Comparison of ENCODE assay signal across 8 mouse cellular contexts in genomic region chr1:176813292-176814035, GRCm38 (mm10). TPM values are rescaled to one million over a fixed set of nuclear protein-coding genes. Genes with fewer than 3 reads are reported as not detected.
A peak's percentile ranks its signal among the peaks of the same experiment; 100 is the strongest.
DNase-seq lines count a peak whose midpoint lies in the region; ATAC-seq and TF ChIP-seq lines count a peak whose summit lies in the region.

No protein-coding gene starts in this region.

- H3K4me2 ChIP-seq in forebrain, embryonic 12.5 days = peak overlapping the region; percentile 68
- peak overlapping the region; percentile 75 for H3K4me2 ChIP-seq in heart, postnatal 0 days (ENCODE audit: low read depth, low read length)
- peak overlapping the region; percentile 65 for H3K4me2 ChIP-seq in lung, embryonic 15.5 days

- no peaks in the 10 kb centered on the region for H3K27me3 ChIP-seq in E14TG2a.4 (ENCODE audit: insufficient read depth, low read length)
- H3K27me3 ChIP-seq in forebrain, embryonic 12.5 days = no peaks in the 10 kb centered on the region
- no peaks in the 10 kb centered on the region for H3K27me3 ChIP-seq in heart, postnatal 0 days (ENCODE audit: control insufficient read depth, insufficient read depth, low read length)
- no peaks in the 10 kb centered on the region for H3K27me3 ChIP-seq in lung, embryonic 15.5 days

- TF ChIP-seq POLR2A in olfactory bulb, adult 2 months (IDR thresholded peaks at IDR 0.05; ENCODE audit: insufficient read depth, low read depth, low read length) = no peak

- TF ChIP-seq CTCF in E14TG2a.4 (conservative IDR thresholded peaks at IDR 0.05; ENCODE audit: low read length) = no peak
- no peak for TF ChIP-seq CTCF in heart, postnatal 0 days (IDR thresholded peaks at IDR 0.05; ENCODE audit: low read depth)
- TF ChIP-seq CTCF in olfactory bulb, adult 2 months (IDR thresholded peaks at IDR 0.05; ENCODE audit: insufficient read depth, low read depth, low read length) = no peak

- no peak for TF ChIP-seq EP300 in heart, postnatal 0 days (IDR thresholded peaks at IDR 0.05; ENCODE audit: low read depth)

- H3K4me1 ChIP-seq in E14TG2a.4 (replicated peaks; ENCODE audit: low read depth, low read length) = peaks cover 33% of the 10 kb centered on the region
- H3K4me1 ChIP-seq in forebrain, embryonic 12.5 days = peaks cover 26% of the 10 kb centered on the region
- H3K4me1 ChIP-seq in heart, postnatal 0 days (ENCODE audit: control insufficient read depth, insufficient read depth) = peaks cover 15% of the 10 kb centered on the region
- H3K4me1 ChIP-seq in lung, embryonic 15.5 days = peaks cover 9% of the 10 kb centered on the region
- peaks cover 3% of the 10 kb centered on the region; the same call in 1 of the 2 replicates for H3K4me1 ChIP-seq in olfactory bulb, adult 2 months (ENCODE audit: control insufficient read depth, insufficient read depth, low read length)

- peak overlapping the region; percentile 96 for H3K4me3 ChIP-seq in E14TG2a.4 (replicated peaks; ENCODE audit: low read length)
- H3K4me3 ChIP-seq in forebrain, embryonic 12.5 days (replicated peaks) = peak overlapping the region; percentile 84
- H3K4me3 ChIP-seq in heart, postnatal 0 days (ENCODE audit: low read depth, low read length) = peak overlapping the region; percentile 99
- H3K4me3 ChIP-seq in lung, embryonic 15.5 days = peak overlapping the region; percentile 91
- peak overlapping the region; percentile 90 for H3K4me3 ChIP-seq in olfactory bulb, adult 2 months (ENCODE audit: insufficient read depth, low read depth, low read length)

- ATAC-seq in forebrain, embryonic 12.5 days (ENCODE audit: low FRiP score) = peak; percentile 68
- peak; percentile 51 for ATAC-seq in heart, postnatal 0 days (ENCODE audit: insufficient read depth, low read depth)
- ATAC-seq in lung, embryonic 15.5 days (ENCODE audit: borderline replicate concordance, extremely low read depth, low FRiP score, low TSS enrichment) = peak; percentile 58

- peak; percentile 44 for DNase-seq in c-Kit-positive CD71-positive TER-119-positive erythroid progenitor cells, embryonic 14.5 days (ENCODE audit: low spot score)
- peak; percentile 56 for DNase-seq in heart, postnatal 0 days (ENCODE audit: low spot score)
- peak; percentile 75 to 82 for DNase-seq in layer of hippocampus, adult 18-20 months (ENCODE audit: low spot score in 2 of 2)
- peak; percentile 75 for DNase-seq in testis, postnatal 14 days (ENCODE audit: low spot score)

- H3K9ac ChIP-seq in forebrain, embryonic 12.5 days = peak overlapping the region; percentile 91
- H3K9ac ChIP-seq in heart, postnatal 0 days (replicated peaks; ENCODE audit: low read depth, low read length) = peak overlapping the region; percentile 95
- peak overlapping the region; percentile 87 for H3K9ac ChIP-seq in lung, embryonic 15.5 days

- H3K27ac ChIP-seq in forebrain, embryonic 12.5 days = peak overlapping the region; percentile 100
- peak overlapping the region; percentile 95 for H3K27ac ChIP-seq in heart, postnatal 0 days (ENCODE audit: low read depth)
- H3K27ac ChIP-seq in lung, embryonic 15.5 days = peak overlapping the region; percentile 97
- H3K27ac ChIP-seq in olfactory bulb, adult 2 months (ENCODE audit: insufficient read depth, low read depth, low read length) = peak overlapping the region; percentile 91

- H3K36me3 ChIP-seq in E14TG2a.4 (ENCODE audit: insufficient read depth, low read length) = no peaks in the 10 kb centered on the region
- no peaks in the 10 kb centered on the region for H3K36me3 ChIP-seq in forebrain, embryonic 12.5 days (replicated peaks)
- H3K36me3 ChIP-seq in heart, postnatal 0 days (replicated peaks; ENCODE audit: control insufficient read depth, insufficient read depth, low read length) = no peaks in the 10 kb centered on the region
- no peaks in the 10 kb centered on the region for H3K36me3 ChIP-seq in lung, embryonic 15.5 days

- no peaks in the 10 kb centered on the region for H3K9me3 ChIP-seq in E14TG2a.4 (ENCODE audit: low read length)
- H3K9me3 ChIP-seq in forebrain, embryonic 12.5 days = no peaks in the 10 kb centered on the region
- no peaks in the 10 kb centered on the region for H3K9me3 ChIP-seq in heart, postnatal 0 days (replicated peaks; ENCODE audit: control insufficient read depth, low read length)
- no peaks in the 10 kb centered on the region for H3K9me3 ChIP-seq in lung, embryonic 15.5 days

- 0% methylated on average over 67 of the region's 75 CpGs for WGBS in forebrain, embryonic 12.5 days
- WGBS in heart, postnatal 0 days = under 1% methylated on average over 56 of the region's 75 CpGs
- WGBS in lung, embryonic 15.5 days = under 1% methylated on average over 50 of the region's 75 CpGs
- under 1% methylated on average over 67 of the region's 75 CpGs for WGBS in olfactory bulb, adult 2 months

RNA-seq across cellular contexts. Expression of gene Cep170, which starts 0.4 kb away (rescaled TPM):
- 104 and 108 TPM in 2 replicates for polyA plus RNA-seq in forebrain, embryonic 12.5 days (2016; fragmentation: Nextera tagmentation; extraction: Ambion mirVana)
- total RNA-seq in heart, postnatal 0 days (2014; rRNA removed; ENCODE audit: low replicate concordance) = 18.8 and 34.7 TPM in 2 replicates
- polyA plus RNA-seq in heart, postnatal 0 days (2015; fragmentation: Nextera tagmentation; extraction: Ambion mirVana) = 7.1 and 8.5 TPM in 2 replicates
- total RNA-seq in layer of hippocampus, adult 18-20 months (2021) = 100 to 1,000 TPM; 101 to 103 TPM
- 22.1 and 22.9 TPM in 2 replicates for polyA plus RNA-seq in lung, embryonic 15.5 days (2015; fragmentation: Nextera tagmentation; extraction: Ambion mirVana)
- polyA plus RNA-seq in olfactory bulb, adult 2 months (2012; ENCODE audit: insufficient read depth, insufficient read length, low replicate concordance, missing spikeins) = 160 and 427 TPM in 2 replicates

RNA-seq across cellular contexts. Expression of gene Sdccag8, which starts 1.0 kb away (rescaled TPM):
- polyA plus RNA-seq in forebrain, embryonic 12.5 days (2016; fragmentation: Nextera tagmentation; extraction: Ambion mirVana) = 22.8 and 23.3 TPM in 2 replicates
- 2.2 and 8.1 TPM in 2 replicates for total RNA-seq in heart, postnatal 0 days (2014; rRNA removed; ENCODE audit: low replicate concordance)
- 5.9 and 7.2 TPM in 2 replicates for polyA plus RNA-seq in heart, postnatal 0 days (2015; fragmentation: Nextera tagmentation; extraction: Ambion mirVana)
- total RNA-seq in layer of hippocampus, adult 18-20 months (2021) = 10 to 100 TPM; 16.3 to 16.9 TPM
- polyA plus RNA-seq in lung, embryonic 15.5 days (2015; fragmentation: Nextera tagmentation; extraction: Ambion mirVana) = 12.2 and 14.4 TPM in 2 replicates
- polyA plus RNA-seq in olfactory bulb, adult 2 months (2012; ENCODE audit: insufficient read depth, insufficient read length, low replicate concordance, missing spikeins) = not detected in 2 replicates

Comparison
In these comparisons a context has a peak if more than half of its experiments do, and no peak if none do; other contexts are left out.
1. Peak in every context shown above with its lines: DNase-seq, ATAC-seq, H3K4me3 ChIP-seq and H3K27ac ChIP-seq.